Mouse (Mus musculus) embryonic fibroblast, embryonic 13.5 days (primary cell): Measurements from ENCODE around the gene Gm17018. TPM values are rescaled to one million over a fixed set of nuclear protein-coding genes. Genes with fewer than 3 reads are reported as not detected.
"Not testable (repeated sequence)": the region's sequence is repeated elsewhere in the genome, so short reads cannot be mapped to it uniquely, and the experiment has no call there.

ENCODE experiments used
- H3K27ac ChIP-seq: 2 replicates; pipeline ENCODE4 v1.5.1; 2012; ENCODE audit warnings: low read length, control low read depth, inconsistent platforms; ENCODE audit not compliant: insufficient read depth
- H3K4me1 ChIP-seq: 2 replicates; pipeline ENCODE4 v1.6.1; 2011; ENCODE audit warnings: low read length; ENCODE audit not compliant: control insufficient read depth, insufficient read depth
- H3K4me3 ChIP-seq: 2 replicates; pipeline ENCODE4 v1.5.1; 2011; ENCODE audit warnings: mild to moderate bottlenecking, control low read depth, low read length; ENCODE audit not compliant: insufficient read depth
- CTCF ChIP-seq: IDR thresholded peaks from 2 replicates; pipeline ENCODE4 v1.5.1; 2011; ENCODE audit warnings: mild to moderate bottlenecking, control low read depth, low read length, moderate library complexity, borderline replicate concordance; ENCODE audit not compliant: insufficient read depth
- POLR2A ChIP-seq: IDR thresholded peaks from 2 replicates; pipeline ENCODE4 v1.6.1; 2011; ENCODE audit warnings: low read depth, mild to moderate bottlenecking, control low read depth, low read length, moderate library complexity
- polyA plus RNA-seq: library from polyadenylated mRNA; stranded (reverse); fragments of >200 nt; gene quantifications from 2 replicates; pipeline ENCODE4 v1.2.4, GENCODE M21; 2011; ENCODE audit warnings: low read depth; ENCODE audit not compliant: missing spikeins, insufficient read length

Gene Gm17018
- polyA plus RNA-seq, 1 experiment: 26.7 TPM

- no peaks in the 10 kb centered on the region; the same call in 1 of the 2 replicates for H3K4me1 ChIP-seq
- no peak overlapping the region for H3K27ac ChIP-seq
- no peak for TF ChIP-seq POLR2A
- no peak for TF ChIP-seq CTCF
- H3K4me3 ChIP-seq: no peak overlapping the region
Observed at GRCm38 (mm10) chr19:45531554-45531953, 28.9 kb upstream of the Gm17018 start.

GRCm38 (mm10) chr19:45533617-45534016 is 26.8 kb upstream of the Gm17018 start:
- TF ChIP-seq POLR2A: no peak
- no peaks in the 10 kb centered on the region for H3K4me1 ChIP-seq
- H3K27ac ChIP-seq: no peak overlapping the region
- no peak overlapping the region for H3K4me3 ChIP-seq

- Histone ChIP-seq H3K4me3 (no peak overlapping the region), H3K27ac (no peak overlapping the region)
Observed at GRCm38 (mm10) chr19:45535214-45535735, 25.1 kb upstream of the Gm17018 start.

GRCm38 (mm10) chr19:45535929-45536328 is 24.5 kb upstream of the Gm17018 start:
- no peak for TF ChIP-seq CTCF
- TF ChIP-seq POLR2A: no peak
- Histone ChIP-seq H3K4me1 (no peaks in the 10 kb centered on the region), H3K27ac (no peak overlapping the region), H3K4me3 (no peak overlapping the region)

More at GRCm38 (mm10) chr19:45535214-45535735, 25.1 kb upstream of the Gm17018 start:
- no peak for TF ChIP-seq CTCF
- no peak for TF ChIP-seq POLR2A
- no peaks in the 10 kb centered on the region for H3K4me1 ChIP-seq

- H3K4me3 ChIP-seq: no peak overlapping the region
- no peaks in the 10 kb centered on the region for H3K4me1 ChIP-seq
- no peak overlapping the region for H3K27ac ChIP-seq
- TF ChIP-seq POLR2A (no peak), CTCF (peak; percentile 35; the same call in 1 of the 2 replicates)
Observed at GRCm38 (mm10) chr19:45537505-45537904, 22.9 kb upstream of the Gm17018 start.

- Histone ChIP-seq H3K27ac (no peak overlapping the region), H3K4me1 (no peaks in the 10 kb centered on the region), H3K4me3 (no peak overlapping the region)
- TF ChIP-seq CTCF (no peak), POLR2A (no peak)
Observed at GRCm38 (mm10) chr19:45540657-45541408, 19.6 kb upstream of the Gm17018 start.

GRCm38 (mm10) chr19:45541409-45542041 is 18.9 kb upstream of the Gm17018 start:
- Histone ChIP-seq H3K4me3 (no peak overlapping the region; the same call in 1 of the 2 replicates), H3K4me1 (no peaks in the 10 kb centered on the region), H3K27ac (no peak overlapping the region)
- TF ChIP-seq CTCF (no peak), POLR2A (no peak)

- no peaks in the 10 kb centered on the region for H3K4me1 ChIP-seq
- no peak for TF ChIP-seq POLR2A
- no peak for TF ChIP-seq CTCF
- H3K27ac ChIP-seq: no peak overlapping the region
- no peak overlapping the region for H3K4me3 ChIP-seq
Observed at GRCm38 (mm10) chr19:45542061-45542460, 18.4 kb upstream of the Gm17018 start.

GRCm38 (mm10) chr19:45544152-45544924 is 16.1 kb upstream of the Gm17018 start:
- TF ChIP-seq CTCF (no peak), POLR2A (no peak)
- Histone ChIP-seq H3K27ac (no peak overlapping the region), H3K4me3 (peak overlapping the region; percentile 39), H3K4me1 (no peaks in the 10 kb centered on the region)

- Histone ChIP-seq H3K4me3 (peak overlapping the region; percentile 39), H3K27ac (no peak overlapping the region), H3K4me1 (no peaks in the 10 kb centered on the region)
- TF ChIP-seq CTCF: peak; percentile 77
- no peak for TF ChIP-seq POLR2A
Observed at GRCm38 (mm10) chr19:45544925-45545321, 15.5 kb upstream of the Gm17018 start.

GRCm38 (mm10) chr19:45548196-45548595 is 12.2 kb upstream of the Gm17018 start:
- H3K27ac ChIP-seq, H3K4me1 ChIP-seq, H3K4me3 ChIP-seq: not testable (repeated sequence)
